Mouse (Mus musculus): ENCODE results near the gene Col7a1.

DNA sequence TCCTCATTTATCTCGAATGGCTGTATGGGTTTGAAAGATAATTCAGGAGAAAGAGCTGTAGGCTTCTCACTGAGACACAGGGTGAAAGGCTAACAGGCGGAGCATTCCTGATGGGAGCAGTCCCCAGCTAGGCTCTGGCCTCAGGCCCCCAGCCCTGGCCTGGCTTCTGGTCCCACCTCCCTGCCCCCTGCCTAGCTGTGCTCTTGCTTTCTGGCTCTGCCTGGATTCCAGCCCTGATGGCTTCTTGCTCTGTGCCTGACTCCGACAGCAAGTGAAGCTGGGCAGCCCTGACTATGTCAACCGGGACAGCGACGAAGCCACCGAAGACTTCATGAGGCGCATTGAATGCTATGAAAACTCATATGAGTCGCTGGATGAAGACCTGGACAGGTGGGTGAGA is 54.7 kb downstream of the Col7a1 start:
- TF ChIP-seq CTCF (IDR thresholded peaks at IDR 0.05; ENCODE audit: borderline replicate concordance, control insufficient read depth, extremely low read depth, insufficient read depth, low read length, poor library complexity): no peak
- TF ChIP-seq POLR2A (IDR thresholded peaks at IDR 0.05; ENCODE audit: control insufficient read depth, extremely low read depth, insufficient read depth, low read length, poor library complexity): no peak

Measured in thymus, adult 2 months (tissue).